Mouse (Mus musculus) lung, embryonic 15.5 days (tissue): ENCODE measurements around the gene Pcca. TPM values are rescaled to one million over a fixed set of nuclear protein-coding genes. Genes with fewer than 3 reads are reported as not detected.

Experiments used
- ATAC-seq: fragments of 200-750 bp; cut with Nextera tagmentation; 2 replicates; pipeline ENCODE4 v1.8.0; 2017; ENCODE audit warnings: moderate number of reproducible peaks, borderline replicate concordance; ENCODE audit not compliant: low FRiP score, low TSS enrichment; ENCODE audit errors: extremely low read depth
- H3K27ac ChIP-seq: fragments of 300-500 bp; sonication (generic); 2 replicates; pipeline ENCODE4 v1.5.1; 2015; ENCODE audit warnings: moderate library complexity, mild to moderate bottlenecking, inconsistent platforms
- H3K27me3 ChIP-seq: fragments of 300-500 bp; sonication (generic); 2 replicates; pipeline ENCODE4 v1.6.1; 2015; ENCODE audit warnings: inconsistent platforms
- H3K36me3 ChIP-seq: fragments of 300-500 bp; sonication (generic); 2 replicates; pipeline ENCODE4 v1.6.1; 2015; ENCODE audit warnings: inconsistent platforms
- H3K4me1 ChIP-seq: fragments of 300-500 bp; sonication (generic); 2 replicates; pipeline ENCODE4 v1.6.1; 2015; ENCODE audit warnings: inconsistent platforms
- H3K4me2 ChIP-seq: fragments of 300-500 bp; sonication (generic); 2 replicates; pipeline ENCODE4 v1.6.1; 2015; ENCODE audit warnings: inconsistent platforms, mild to moderate bottlenecking, moderate library complexity
- H3K4me3 ChIP-seq: fragments of 300-500 bp; sonication (generic); 2 replicates; pipeline ENCODE4 v1.5.1; 2015; ENCODE audit warnings: mild to moderate bottlenecking, inconsistent platforms
- H3K9ac ChIP-seq: fragments of 300-500 bp; sonication (generic); 2 replicates; pipeline ENCODE4 v1.6.1; 2015; ENCODE audit warnings: inconsistent platforms
- H3K9me3 ChIP-seq: fragments of 300-500 bp; sonication (generic); 2 replicates; pipeline ENCODE4 v1.6.1; 2016; ENCODE audit warnings: inconsistent platforms
- WGBS: fragments of 180-500 bp; shearing (Covaris S2); methylation state at CpG from one replicate; pipeline ENCODE4 v1.1.7; 2015; 5-methylcytosine and 5-hydroxymethylcytosine counted together
- polyA plus RNA-seq: library from polyadenylated mRNA; unstranded; fragments of >200 nt; fragmentation: Nextera tagmentation; extraction: Ambion mirVana; gene quantifications from 2 replicates; pipeline ENCODE4 v1.2.1, GENCODE M21; 2015

Pcca gene
- polyA plus RNA-seq, 1 experiment from 2014 or later: 19.8 TPM

DNA sequence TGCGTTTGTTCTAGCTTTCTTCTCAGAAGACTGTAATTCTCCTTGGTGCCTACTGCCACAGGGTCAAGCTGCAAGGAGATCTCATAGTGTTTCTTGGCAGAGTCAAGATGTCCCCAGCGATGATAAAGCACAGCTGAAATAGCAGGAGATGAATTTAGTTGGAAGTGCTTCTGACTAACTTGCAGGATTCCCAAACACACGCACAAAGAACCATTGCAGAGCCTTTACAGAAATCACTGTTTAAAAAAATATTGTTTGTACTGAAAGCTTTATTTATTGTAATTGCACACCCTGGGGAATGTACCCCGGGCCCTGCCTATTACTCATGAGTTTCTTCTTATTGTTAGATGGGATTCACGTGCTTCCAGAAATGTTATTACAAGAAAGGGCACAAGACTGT is 385.9 kb downstream of the Pcca start:
- no peak overlapping the region for H3K4me3 ChIP-seq
- no peaks in the 10 kb centered on the region for H3K4me1 ChIP-seq
- no peaks in the 10 kb centered on the region for H3K36me3 ChIP-seq
- H3K4me2 ChIP-seq: no peak overlapping the region
- ATAC-seq: no peak
- no peaks in the 10 kb centered on the region for H3K9me3 ChIP-seq
- WGBS: 66% methylated on average over 5 of the region's 5 CpGs
- no peak overlapping the region for H3K27ac ChIP-seq
- no peak overlapping the region for H3K9ac ChIP-seq
- no peaks in the 10 kb centered on the region for H3K27me3 ChIP-seq

DNA sequence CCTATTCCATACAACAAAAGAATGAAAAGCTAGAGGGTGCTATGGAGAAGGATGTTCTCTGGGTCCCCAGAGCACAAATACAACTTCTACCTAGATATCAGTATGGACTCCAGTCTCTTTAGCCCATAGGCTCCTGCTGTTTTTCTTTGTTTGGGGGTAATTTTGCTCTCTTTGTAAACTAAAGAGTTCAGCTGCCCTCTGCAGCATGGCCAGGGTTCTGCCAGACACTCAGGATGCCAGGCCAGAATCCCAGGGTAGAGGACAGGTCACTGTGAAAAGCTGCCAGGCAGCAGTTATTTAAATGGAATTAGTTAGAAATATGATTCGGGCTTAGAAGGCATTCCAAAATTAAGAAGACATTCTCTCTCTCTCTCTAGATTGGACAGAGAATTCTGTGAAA is 402.3 kb downstream of the Pcca start:
- ATAC-seq: no peak
- 93% methylated on average over 1 of the region's 1 CpGs for WGBS
- Histone ChIP-seq H3K36me3 (no peaks in the 10 kb centered on the region), H3K27me3 (no peaks in the 10 kb centered on the region), H3K4me3 (no peak overlapping the region), H3K9me3 (no peaks in the 10 kb centered on the region), H3K4me2 (no peak overlapping the region), H3K27ac (no peak overlapping the region), H3K4me1 (no peaks in the 10 kb centered on the region), H3K9ac (no peak overlapping the region)

Other genes starting within 250 kb of the Pcca start
- not detected in 2 replicates for gene Gm5089, start 83.2 kb upstream of the Pcca start, polyA plus RNA-seq
- gene Zic5, start 68.6 kb upstream of the Pcca start, polyA plus RNA-seq: 0.08 TPM in 1 of 2 replicates, not detected in the other
- gene Zic2, start 58.9 kb upstream of the Pcca start, polyA plus RNA-seq: not detected in 2 replicates
- gene Gm10837, start 43.7 kb upstream of the Pcca start, polyA plus RNA-seq: not detected in 2 replicates